Mouse (Mus musculus) gastrocnemius, adult 2 months (tissue): Measurements from ENCODE around the gene Slc22a15. TPM values are rescaled to one million over a fixed set of nuclear protein-coding genes. Genes with fewer than 3 reads are reported as not detected.

Source experiments
- DNase-seq: peaks from one replicate; pipeline ENCODE4 v3.0.0; 2022
- H3K27ac ChIP-seq: fragments of 200-600 bp; 2 replicates; pipeline ENCODE4 v1.8.1; 2022; ENCODE audit warnings: mild to moderate bottlenecking
- H3K4me3 ChIP-seq: fragments of 200-600 bp; 2 replicates; pipeline ENCODE4 v1.8.1; 2022; ENCODE audit warnings: mild to moderate bottlenecking, moderate library complexity
- CTCF ChIP-seq: fragments of 200-600 bp; IDR thresholded peaks from 2 replicates; pipeline ENCODE4 v1.8.1; 2022; ENCODE audit warnings: antibody characterized with exemption, mild to moderate bottlenecking, moderate library complexity
- intact Hi-C: fragments of 180-260 bp; cut with DNase I; formaldehyde crosslinking; loops from one replicate; pipeline ENCODE4 v1.15.1; 2025
- total RNA-seq, 2 experiments: library from RNA; stranded (reverse); gene quantifications; 2 replicates each; pipeline ENCODE4 v1.2.3; 2021

The Slc22a15 gene
- total RNA-seq, 2 experiments from 2014 or later: 0.41 to 0.98 TPM

- no peak for TF ChIP-seq CTCF
- no peak for DNase-seq
- intact Hi-C loops: no loop called here
- Histone ChIP-seq H3K27ac (no peak overlapping the region), H3K4me3 (no peak overlapping the region)
Observed at GRCm38 (mm10) chr3:101876459-101877285, 47.6 kb downstream of the Slc22a15 start.

GRCm38 (mm10) chr3:101875258-101875920 lies 48.9 kb downstream of the Slc22a15 start:
- DNase-seq: no peak
- TF ChIP-seq CTCF: no peak
- Histone ChIP-seq H3K4me3 (no peak overlapping the region), H3K27ac (no peak overlapping the region)
- intact Hi-C loops: no loop called here

GRCm38 (mm10) chr3:101873061-101873675 lies 51.1 kb downstream of the Slc22a15 start:
- intact Hi-C loops: no loop called here
- no peak for TF ChIP-seq CTCF
- H3K27ac ChIP-seq: no peak overlapping the region
- DNase-seq: no peak
- H3K4me3 ChIP-seq: no peak overlapping the region

GRCm38 (mm10) chr3:101871951-101872350 lies 52.3 kb downstream of the Slc22a15 start:
- intact Hi-C loops: no loop called here

GRCm38 (mm10) chr3:101867001-101867421 lies 57.2 kb downstream of the Slc22a15 start:
- no peak for DNase-seq
- Histone ChIP-seq H3K27ac (no peak overlapping the region), H3K4me3 (no peak overlapping the region)
- TF ChIP-seq CTCF: no peak
- intact Hi-C loops: no loop called here

More at GRCm38 (mm10) chr3:101871951-101872350, 52.3 kb downstream of the Slc22a15 start:
- no peak overlapping the region for H3K4me3 ChIP-seq
- no peak for TF ChIP-seq CTCF
- DNase-seq: no peak
- H3K27ac ChIP-seq: no peak overlapping the region

GRCm38 (mm10) chr3:101861856-101862255 lies 62.4 kb downstream of the Slc22a15 start:
- Histone ChIP-seq H3K4me3 (no peak overlapping the region), H3K27ac (no peak overlapping the region)
- intact Hi-C loops: no loop called here
- TF ChIP-seq CTCF: no peak
- no peak for DNase-seq

- Histone ChIP-seq H3K27ac (no peak overlapping the region), H3K4me3 (no peak overlapping the region)
- intact Hi-C loops: no loop called here
- TF ChIP-seq CTCF: no peak
- no peak for DNase-seq
Observed at GRCm38 (mm10) chr3:101860151-101860550, 64.1 kb downstream of the Slc22a15 start.

- DNase-seq: no peak
- intact Hi-C loops: no loop called here
- Histone ChIP-seq H3K27ac (no peak overlapping the region), H3K4me3 (no peak overlapping the region)
- no peak for TF ChIP-seq CTCF
Observed at GRCm38 (mm10) chr3:101859740-101860139, 64.5 kb downstream of the Slc22a15 start.

GRCm38 (mm10) chr3:101854075-101854474 lies 70.2 kb downstream of the Slc22a15 start:
- Histone ChIP-seq H3K27ac (no peak overlapping the region), H3K4me3 (no peak overlapping the region)
- intact Hi-C loops: no loop called here
- no peak for TF ChIP-seq CTCF
- DNase-seq: no peak

GRCm38 (mm10) chr3:101851363-101851762 lies 72.9 kb downstream of the Slc22a15 start:
- DNase-seq: no peak
- TF ChIP-seq CTCF: no peak
- intact Hi-C loops: no loop called here
- Histone ChIP-seq H3K4me3 (no peak overlapping the region), H3K27ac (no peak overlapping the region)

- Histone ChIP-seq H3K4me3 (no peak within 1 kb of the TSS), H3K27ac (no peak within 1 kb of the TSS)
- no peak for TF ChIP-seq CTCF
- intact Hi-C loops: no loop called here
- no peak for DNase-seq
Observed at GRCm38 (mm10) chr3:101848816-101849215, 75.4 kb downstream of the Slc22a15 start, which contains the start of gene Mab21l3. TSS of gene Mab21l3 (minus strand) at chr3:101848959.

GRCm38 (mm10) chr3:101846096-101846495 lies 78.2 kb downstream of the Slc22a15 start:
- Histone ChIP-seq H3K27ac (no peak overlapping the region), H3K4me3 (no peak overlapping the region)
- DNase-seq: no peak
- intact Hi-C loops: no loop called here
- TF ChIP-seq CTCF: no peak

GRCm38 (mm10) chr3:101842372-101843094 lies 81.7 kb downstream of the Slc22a15 start:
- no peak overlapping the region for H3K27ac ChIP-seq
- intact Hi-C loops: no loop called here

More at GRCm38 (mm10) chr3:101842372-101843094, 81.7 kb downstream of the Slc22a15 start:
- no peak for DNase-seq
- TF ChIP-seq CTCF: no peak
- H3K4me3 ChIP-seq: no peak overlapping the region
